Mouse (Mus musculus): Measurements from ENCODE around the gene Sorcs2. TPM values are rescaled to one million over a fixed set of nuclear protein-coding genes. Genes with fewer than 3 reads are reported as not detected.

Gene Sorcs2
- polyA plus RNA-seq, 1 experiment from 2014 or later = 6.0 TPM

GRCm38 (mm10) chr5:36382721-36383120 lies 15.2 kb downstream of the Sorcs2 start:
- Histone ChIP-seq H3K27me3 (ENCODE audit: control insufficient read depth, insufficient read depth, low read length) (no peaks in the 10 kb centered on the region), H3K9me3 (ENCODE audit: control insufficient read depth, low read length) (no peaks in the 10 kb centered on the region), H3K36me3 (ENCODE audit: control insufficient read depth, insufficient read depth, low read length) (no peaks in the 10 kb centered on the region), H3K27ac (ENCODE audit: low read depth, low read length) (no peak overlapping the region), H3K4me2 (replicated peaks; ENCODE audit: low read depth, low read length) (no peak overlapping the region), H3K4me3 (ENCODE audit: low read depth, low read length) (no peak overlapping the region), H3K4me1 (replicated peaks; ENCODE audit: control insufficient read depth, insufficient read depth, low read length) (0 out of 2 replicates have a peak, but pooled peaks cover 3% of the 10 kb centered on the region), H3K9ac (ENCODE audit: low read depth, low read length) (no peak overlapping the region)
- ATAC-seq (ENCODE audit: low FRiP score) (no peak), DNase-seq (ENCODE audit: low spot score) (no peak)
- WGBS = 73% methylated on average over 4 of the region's 4 CpGs

- Histone ChIP-seq H3K36me3 (ENCODE audit: control insufficient read depth, insufficient read depth, low read length) (no peaks in the 10 kb centered on the region), H3K27ac (ENCODE audit: low read depth, low read length) (no peak overlapping the region), H3K4me2 (replicated peaks; ENCODE audit: low read depth, low read length) (no peak overlapping the region), H3K4me1 (replicated peaks; ENCODE audit: control insufficient read depth, insufficient read depth, low read length) (0 out of 2 replicates have a peak, but pooled peaks cover 3% of the 10 kb centered on the region), H3K27me3 (ENCODE audit: control insufficient read depth, insufficient read depth, low read length) (no peaks in the 10 kb centered on the region), H3K9ac (ENCODE audit: low read depth, low read length) (no peak overlapping the region), H3K4me3 (ENCODE audit: low read depth, low read length) (no peak overlapping the region), H3K9me3 (ENCODE audit: control insufficient read depth, low read length) (no peaks in the 10 kb centered on the region)
- ATAC-seq (ENCODE audit: low FRiP score) (no peak), DNase-seq (ENCODE audit: low spot score) (no peak)
- 78% methylated on average over 8 of the region's 8 CpGs for WGBS
These were observed 15.7 kb downstream of the Sorcs2 start for GRCm38 (mm10) chr5:36382134-36382693.

DNA sequence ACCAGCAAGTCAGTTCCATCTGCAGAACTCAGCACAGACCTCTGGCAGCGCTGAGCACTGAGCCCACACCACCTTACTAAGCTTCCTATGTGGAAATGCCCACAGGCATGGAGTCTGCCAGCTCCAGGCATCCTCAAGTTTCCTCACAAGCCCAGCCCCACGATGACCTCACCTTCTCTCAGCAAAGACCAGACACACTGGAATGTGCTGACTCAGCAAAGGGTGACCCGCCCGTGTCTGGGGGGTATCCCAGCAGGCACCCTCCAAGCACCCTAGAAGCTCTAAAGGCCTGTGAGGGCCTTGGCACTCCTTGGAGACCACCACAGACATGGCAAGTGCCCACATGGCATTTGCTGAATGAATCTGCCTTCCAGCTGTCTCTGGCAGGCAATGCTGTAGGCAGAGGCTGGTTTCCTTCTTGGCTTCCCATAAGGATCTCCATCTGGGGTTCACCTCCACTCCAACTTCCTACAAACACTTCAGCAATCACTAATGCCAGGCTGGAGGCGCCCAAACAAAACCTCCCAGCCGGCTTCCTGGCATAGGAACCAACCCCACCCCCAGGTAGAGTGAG lies 17.9 kb downstream of the Sorcs2 start:
- no peak overlapping the region for H3K9ac ChIP-seq (ENCODE audit: low read depth, low read length)
- 0 out of 2 replicates have a peak, but pooled peaks cover 1% of the 10 kb centered on the region for H3K4me1 ChIP-seq (replicated peaks; ENCODE audit: control insufficient read depth, insufficient read depth, low read length)
- ATAC-seq (ENCODE audit: low FRiP score) = no peak
- no peak for DNase-seq (ENCODE audit: low spot score)
- 77% methylated on average over 6 of the region's 6 CpGs for WGBS
- no peak overlapping the region for H3K27ac ChIP-seq (ENCODE audit: low read depth, low read length)
- H3K27me3 ChIP-seq (ENCODE audit: control insufficient read depth, insufficient read depth, low read length) = no peaks in the 10 kb centered on the region
- no peak overlapping the region for H3K4me2 ChIP-seq (replicated peaks; ENCODE audit: low read depth, low read length)
- H3K36me3 ChIP-seq (ENCODE audit: control insufficient read depth, insufficient read depth, low read length) = no peaks in the 10 kb centered on the region
- H3K9me3 ChIP-seq (ENCODE audit: control insufficient read depth, low read length) = no peaks in the 10 kb centered on the region
- H3K4me3 ChIP-seq (ENCODE audit: low read depth, low read length) = no peak overlapping the region

- Histone ChIP-seq H3K4me2 (replicated peaks; ENCODE audit: low read depth, low read length) (no peak overlapping the region), H3K27ac (ENCODE audit: low read depth, low read length) (no peak overlapping the region), H3K9ac (ENCODE audit: low read depth, low read length) (no peak overlapping the region), H3K27me3 (ENCODE audit: control insufficient read depth, insufficient read depth, low read length) (no peaks in the 10 kb centered on the region), H3K4me1 (replicated peaks; ENCODE audit: control insufficient read depth, insufficient read depth, low read length) (no peaks in the 10 kb centered on the region; the same call in 1 of the 2 replicates), H3K4me3 (ENCODE audit: low read depth, low read length) (no peak overlapping the region), H3K9me3 (ENCODE audit: control insufficient read depth, low read length) (no peaks in the 10 kb centered on the region), H3K36me3 (ENCODE audit: control insufficient read depth, insufficient read depth, low read length) (no peaks in the 10 kb centered on the region)
- WGBS = 87% methylated on average over 2 of the region's 2 CpGs
- ATAC-seq (ENCODE audit: low FRiP score) (no peak), DNase-seq (ENCODE audit: low spot score) (no peak)
These were observed 19.6 kb downstream of the Sorcs2 start for GRCm38 (mm10) chr5:36378370-36378738.

DNA sequence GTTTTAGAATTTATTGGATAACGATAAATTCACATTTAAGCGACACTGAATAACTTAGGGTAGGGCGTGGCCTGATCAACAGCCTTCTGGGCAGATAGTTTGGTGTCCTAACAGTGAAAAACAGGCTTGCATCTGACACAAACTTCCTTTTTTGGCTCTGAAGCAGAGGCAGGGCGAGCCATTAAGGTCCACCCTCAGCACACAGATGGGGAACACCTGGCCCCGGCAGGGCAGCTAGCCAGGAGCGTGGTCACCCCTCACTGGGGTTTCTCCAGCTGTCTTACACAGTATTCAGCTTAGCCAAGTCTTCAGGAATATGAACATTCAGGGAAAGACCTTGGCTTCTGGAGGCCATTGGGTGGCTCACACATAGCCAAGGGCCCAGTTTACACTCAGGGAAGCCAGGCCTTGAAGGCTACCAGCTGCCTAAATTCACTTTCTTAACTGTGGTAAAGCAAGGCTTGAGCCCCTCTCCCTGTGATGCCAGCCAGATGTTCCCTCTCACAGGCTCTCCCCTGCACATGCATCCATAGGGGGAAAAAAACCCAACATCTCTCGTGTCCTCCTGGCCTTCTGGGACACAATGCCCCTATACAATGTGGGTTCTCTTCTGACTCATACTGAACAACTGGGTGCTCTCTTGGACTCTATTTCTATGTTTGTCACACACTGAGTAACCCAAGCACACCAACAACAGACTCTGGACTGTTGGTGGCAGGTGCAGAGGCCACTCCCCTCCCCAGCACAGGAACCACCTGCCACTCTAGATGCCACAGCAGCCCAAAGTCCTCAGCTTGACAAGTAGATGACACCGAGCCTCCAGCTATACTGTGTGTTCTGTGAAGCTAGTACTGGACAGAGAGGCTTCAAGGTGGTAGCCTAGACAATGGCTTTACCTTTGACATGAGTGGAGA lies 20.2 kb downstream of the Sorcs2 start:
- ATAC-seq (ENCODE audit: low FRiP score) = no peak
- Histone ChIP-seq H3K27me3 (ENCODE audit: control insufficient read depth, insufficient read depth, low read length) (no peaks in the 10 kb centered on the region), H3K9ac (ENCODE audit: low read depth, low read length) (no peak overlapping the region), H3K4me1 (replicated peaks; ENCODE audit: control insufficient read depth, insufficient read depth, low read length) (no peaks in the 10 kb centered on the region; the same call in 1 of the 2 replicates), H3K9me3 (ENCODE audit: control insufficient read depth, low read length) (no peaks in the 10 kb centered on the region), H3K36me3 (ENCODE audit: control insufficient read depth, insufficient read depth, low read length) (no peaks in the 10 kb centered on the region), H3K4me3 (ENCODE audit: low read depth, low read length) (no peak overlapping the region), H3K4me2 (replicated peaks; ENCODE audit: low read depth, low read length) (no peak overlapping the region), H3K27ac (ENCODE audit: low read depth, low read length) (no peak overlapping the region)
- WGBS = 83% methylated on average over 8 of the region's 8 CpGs
- DNase-seq (ENCODE audit: low spot score) = no peak

DNA sequence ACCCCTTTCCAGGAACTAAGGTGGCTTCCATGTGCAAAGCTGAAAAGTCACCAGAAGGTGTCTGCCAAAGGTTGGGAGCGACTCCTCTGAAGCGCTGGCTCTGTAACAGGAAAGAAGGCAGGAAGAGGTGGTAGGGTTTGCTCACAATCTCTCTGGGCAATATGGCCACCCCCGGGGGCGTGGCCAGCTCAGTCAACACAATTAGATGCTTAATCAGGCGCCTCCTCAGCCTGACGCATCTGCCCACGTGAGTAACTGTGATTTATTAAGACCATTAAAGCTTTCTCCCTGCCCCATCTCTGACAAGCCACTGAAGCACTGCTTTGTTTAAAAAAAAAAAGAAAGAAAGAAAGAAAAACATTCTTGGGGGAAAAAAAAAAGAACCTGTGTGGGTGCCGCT lies 22.1 kb downstream of the Sorcs2 start:
- Histone ChIP-seq H3K4me2 (replicated peaks; ENCODE audit: low read depth, low read length) (no peak overlapping the region), H3K4me1 (replicated peaks; ENCODE audit: control insufficient read depth, insufficient read depth, low read length) (no peaks in the 10 kb centered on the region; the same call in 1 of the 2 replicates), H3K27ac (ENCODE audit: low read depth, low read length) (no peak overlapping the region), H3K4me3 (ENCODE audit: low read depth, low read length) (no peak overlapping the region), H3K9ac (ENCODE audit: low read depth, low read length) (no peak overlapping the region), H3K9me3 (ENCODE audit: control insufficient read depth, low read length) (no peaks in the 10 kb centered on the region), H3K27me3 (ENCODE audit: control insufficient read depth, insufficient read depth, low read length) (no peaks in the 10 kb centered on the region), H3K36me3 (ENCODE audit: control insufficient read depth, insufficient read depth, low read length) (no peaks in the 10 kb centered on the region)
- ATAC-seq (ENCODE audit: low FRiP score) (0 out of 2 replicates have a peak, but pooled peaks have one; percentile 29), DNase-seq (ENCODE audit: low spot score) (peak; percentile 49)
- whole genome bisulfite sequencing = 52% methylated on average over 8 of the region's 8 CpGs

DNA sequence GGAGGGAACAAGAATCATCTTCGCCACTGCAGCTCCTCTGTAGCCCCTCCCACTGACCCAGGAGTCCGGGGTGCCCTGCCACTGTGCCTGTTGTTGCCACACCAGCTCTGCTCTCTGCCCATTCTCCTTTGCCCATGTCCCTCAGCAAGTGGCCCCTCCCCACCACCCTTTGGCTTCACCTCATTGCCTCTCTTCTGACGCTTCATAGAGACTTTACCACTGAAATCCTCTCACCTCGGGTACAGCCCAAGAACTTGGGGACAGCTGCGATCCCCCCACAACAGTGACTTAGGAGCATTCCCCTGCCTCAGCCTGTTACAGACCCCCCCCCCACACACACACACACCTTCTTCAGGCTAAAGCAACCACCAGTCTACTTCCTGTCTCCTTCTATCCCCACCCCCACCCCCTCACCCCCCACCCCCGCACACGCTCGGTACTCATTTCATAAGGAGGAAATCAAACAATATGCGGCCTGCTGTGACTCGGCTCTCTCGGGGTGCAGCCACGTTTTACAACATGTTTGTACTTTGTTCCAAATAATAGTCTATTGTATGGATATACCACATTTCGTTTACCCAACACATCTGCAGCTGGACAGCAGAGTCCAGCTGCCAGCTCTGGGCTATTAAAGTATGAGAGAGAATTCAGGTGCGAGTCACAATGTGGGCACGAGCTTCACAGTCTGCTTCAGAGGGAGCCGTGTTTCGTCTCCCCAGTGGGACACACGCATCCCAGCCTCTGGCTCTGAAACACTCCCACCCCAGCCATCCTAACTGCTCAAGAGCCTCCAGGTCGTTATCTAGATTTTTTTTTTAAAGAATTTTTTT lies 23.5 kb downstream of the Sorcs2 start:
- Histone ChIP-seq H3K9me3 (ENCODE audit: control insufficient read depth, low read length) (no peaks in the 10 kb centered on the region), H3K27ac (ENCODE audit: low read depth, low read length) (no peak overlapping the region), H3K4me1 (replicated peaks; ENCODE audit: control insufficient read depth, insufficient read depth, low read length) (no peaks in the 10 kb centered on the region; the same call in none of the 2 replicates), H3K36me3 (ENCODE audit: control insufficient read depth, insufficient read depth, low read length) (no peaks in the 10 kb centered on the region), H3K4me3 (ENCODE audit: low read depth, low read length) (no peak overlapping the region), H3K9ac (ENCODE audit: low read depth, low read length) (no peak overlapping the region), H3K27me3 (ENCODE audit: control insufficient read depth, insufficient read depth, low read length) (no peaks in the 10 kb centered on the region), H3K4me2 (replicated peaks; ENCODE audit: low read depth, low read length) (no peak overlapping the region)
- ATAC-seq (ENCODE audit: low FRiP score) (no peak), DNase-seq (ENCODE audit: low spot score) (no peak)
- WGBS = 60% methylated on average over 19 of the region's 19 CpGs

DNA sequence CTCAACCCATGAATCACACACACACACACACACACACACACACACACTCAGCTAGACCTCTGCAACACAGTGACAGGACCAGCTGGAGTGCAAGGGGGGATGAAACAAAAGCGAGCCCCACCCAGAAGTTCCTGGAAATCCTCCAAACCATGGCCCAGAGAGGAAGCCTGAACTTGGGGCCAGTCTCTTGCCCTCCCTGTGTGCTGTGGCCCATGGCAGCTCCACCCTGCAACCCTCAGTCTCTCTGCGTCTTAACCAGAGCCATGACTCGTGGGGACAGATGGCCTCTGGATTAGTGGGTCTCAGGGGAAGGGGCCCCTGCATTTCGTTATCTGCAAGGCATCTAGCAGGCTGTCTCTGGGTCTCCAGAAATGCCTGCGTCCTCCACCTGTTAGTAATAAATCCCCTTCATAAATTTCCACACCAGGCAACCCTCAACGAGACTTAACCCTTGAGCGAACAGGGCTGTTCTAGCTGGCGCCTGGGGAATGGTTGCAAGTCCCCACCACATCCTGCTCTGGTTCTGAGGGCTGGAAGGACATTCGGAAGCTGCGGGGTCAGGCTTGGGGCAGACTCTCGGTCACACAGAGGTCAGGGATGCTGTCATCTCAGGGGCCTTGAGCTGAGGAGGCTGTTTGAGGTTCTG lies 24.6 kb downstream of the Sorcs2 start:
- DNase-seq (ENCODE audit: low spot score) = peak; percentile 44
- Histone ChIP-seq H3K9me3 (ENCODE audit: control insufficient read depth, low read length) (no peaks in the 10 kb centered on the region), H3K9ac (ENCODE audit: low read depth, low read length) (no peak overlapping the region), H3K4me2 (replicated peaks; ENCODE audit: low read depth, low read length) (no peak overlapping the region), H3K4me3 (ENCODE audit: low read depth, low read length) (no peak overlapping the region), H3K27ac (ENCODE audit: low read depth, low read length) (no peak overlapping the region), H3K27me3 (ENCODE audit: control insufficient read depth, insufficient read depth, low read length) (no peaks in the 10 kb centered on the region), H3K4me1 (replicated peaks; ENCODE audit: control insufficient read depth, insufficient read depth, low read length) (peaks cover 6% of the 10 kb centered on the region), H3K36me3 (ENCODE audit: control insufficient read depth, insufficient read depth, low read length) (no peaks in the 10 kb centered on the region)
- ATAC-seq (ENCODE audit: low FRiP score) = peak; percentile 34; the same call in 1 of the 2 replicates
- 36% methylated on average over 11 of the region's 11 CpGs for WGBS
